Mouse (Mus musculus) spleen, embryonic (tissue): ENCODE measurements at regions not wholly inside any gene's neighbourhood (a gene's known extent, or its start where the extent isn't known, plus 50 kb on each side); places are given as distances from the start of the nearest gene placed in this dataset.

Experiments used
- CTCF ChIA-PET: fragments of 350-600 bp; sonication (Branson Sonifier 250); formaldehyde crosslinking; loops from one replicate; lab custom pipeline; 2022; lab: Charles Lee

GRCm38 (mm10) chr1:42008046-42008445, 687.5 kb upstream of the Pou3f3 start:
- CTCF ChIA-PET = no interaction called here

GRCm38 (mm10) chr1:42012911-42013310, 682.7 kb upstream of the Pou3f3 start:
- CTCF ChIA-PET = no interaction called here

GRCm38 (mm10) chr1:42018966-42019365, 676.6 kb upstream of the Pou3f3 start:
- CTCF ChIA-PET = no interaction called here

GRCm38 (mm10) chr1:42025781-42026180, 669.8 kb upstream of the Pou3f3 start:
- CTCF ChIA-PET = no interaction called here

GRCm38 (mm10) chr1:42026423-42026822, 669.1 kb upstream of the Pou3f3 start:
- CTCF ChIA-PET = no interaction called here

- CTCF ChIA-PET = no interaction called here
These were observed 661.8 kb upstream of the Pou3f3 start for GRCm38 (mm10) chr1:42033786-42034185.

GRCm38 (mm10) chr1:42035371-42035770, 660.2 kb upstream of the Pou3f3 start:
- CTCF ChIA-PET = no interaction called here

- CTCF ChIA-PET = no interaction called here
These were observed 654.0 kb upstream of the Pou3f3 start for GRCm38 (mm10) chr1:42041544-42041943.

- CTCF ChIA-PET = no interaction called here
These were observed 637.1 kb upstream of the Pou3f3 start for GRCm38 (mm10) chr1:42058494-42058893.

GRCm38 (mm10) chr1:42070064-42070463, 625.5 kb upstream of the Pou3f3 start:
- CTCF ChIA-PET = no interaction called here

GRCm38 (mm10) chr1:42096026-42096425, 599.5 kb upstream of the Pou3f3 start:
- CTCF ChIA-PET = no interaction called here

- CTCF ChIA-PET = no interaction called here
These were observed 597.0 kb upstream of the Pou3f3 start for GRCm38 (mm10) chr1:42098580-42098979.

- CTCF ChIA-PET = no interaction called here
These were observed 588.0 kb upstream of the Pou3f3 start for GRCm38 (mm10) chr1:42107521-42107920.

GRCm38 (mm10) chr1:42107925-42108324, 587.6 kb upstream of the Pou3f3 start:
- CTCF ChIA-PET = no interaction called here

GRCm38 (mm10) chr1:42152175-42152790, 543.3 kb upstream of the Pou3f3 start:
- CTCF ChIA-PET = no interaction called here

GRCm38 (mm10) chr1:42152916-42153315, 542.7 kb upstream of the Pou3f3 start:
- CTCF ChIA-PET = no interaction called here

GRCm38 (mm10) chr1:42167790-42168572, 527.6 kb upstream of the Pou3f3 start:
- CTCF ChIA-PET = no interaction called here

- CTCF ChIA-PET = no interaction called here
These were observed 526.1 kb upstream of the Pou3f3 start for GRCm38 (mm10) chr1:42169505-42169904.

GRCm38 (mm10) chr1:42186295-42186694, 509.3 kb upstream of the Pou3f3 start:
- CTCF ChIA-PET = no interaction called here

- CTCF ChIA-PET = no interaction called here
These were observed 467.5 kb upstream of the Pou3f3 start for GRCm38 (mm10) chr1:42228098-42228497.

GRCm38 (mm10) chr1:42229711-42230110, 465.9 kb upstream of the Pou3f3 start:
- CTCF ChIA-PET = no interaction called here

- CTCF ChIA-PET = no interaction called here
These were observed 465.0 kb upstream of the Pou3f3 start for GRCm38 (mm10) chr1:42230469-42231040.

GRCm38 (mm10) chr1:42231091-42231490, 464.5 kb upstream of the Pou3f3 start:
- CTCF ChIA-PET = no interaction called here
